Mouse (Mus musculus) forebrain, embryonic 16.5 days (tissue): ENCODE results near the gene Il4ra. TPM values are rescaled to one million over a fixed set of nuclear protein-coding genes. Genes with fewer than 3 reads are reported as not detected.

Experiments used
- ATAC-seq: fragments of 200-750 bp; cut with Nextera tagmentation; 2 replicates; pipeline ENCODE4 v1.8.0; 2017; ENCODE audit warnings: mild to moderate bottlenecking, moderate library complexity
- H3K27ac ChIP-seq: fragments of 300-500 bp; sonication (generic); 2 replicates; pipeline ENCODE4 v1.5.1; 2014; ENCODE audit warnings: low read length, control low read depth
- H3K27me3 ChIP-seq: fragments of 300-500 bp; sonication (generic); replicated peaks from 2 replicates; pipeline ENCODE4 v1.6.1; 2014; ENCODE audit warnings: low read length; ENCODE audit not compliant: control insufficient read depth, insufficient read depth
- H3K36me3 ChIP-seq: fragments of 300-500 bp; sonication (generic); 2 replicates; pipeline ENCODE4 v1.6.1; 2014; ENCODE audit not compliant: control insufficient read depth, insufficient read depth
- H3K4me1 ChIP-seq: fragments of 300-500 bp; sonication (generic); replicated peaks from 2 replicates; pipeline ENCODE4 v1.6.1; 2014; ENCODE audit warnings: low read length; ENCODE audit not compliant: control insufficient read depth, insufficient read depth
- H3K4me2 ChIP-seq: fragments of 300-500 bp; sonication (generic); 2 replicates; pipeline ENCODE4 v1.6.1; 2014; ENCODE audit warnings: mild to moderate bottlenecking, low read length, control low read depth
- H3K4me3 ChIP-seq: fragments of 300-500 bp; sonication (generic); replicated peaks from 2 replicates; pipeline ENCODE4 v1.5.1; 2014; ENCODE audit warnings: mild to moderate bottlenecking, low read length, control low read depth
- H3K9ac ChIP-seq: fragments of 300-500 bp; sonication (generic); replicated peaks from 2 replicates; pipeline ENCODE4 v1.6.1; 2014; ENCODE audit warnings: low read depth, low read length, control low read depth
- H3K9me3 ChIP-seq: fragments of 300-500 bp; sonication (generic); 2 replicates; pipeline ENCODE4 v1.6.1; 2016; ENCODE audit warnings: low read length; ENCODE audit not compliant: control insufficient read depth
- WGBS: fragments of 180-500 bp; shearing (Covaris S2); extraction: QIAGEN DNeasy Blood & Tissue Kit; methylation state at CpG from one replicate; pipeline ENCODE4 v1.1.7; 2014; 5-methylcytosine and 5-hydroxymethylcytosine counted together
- polyA plus RNA-seq: library from polyadenylated mRNA; unstranded; fragments of >200 nt; fragmentation: Nextera tagmentation; extraction: Ambion mirVana; gene quantifications from 2 replicates; pipeline ENCODE4 v1.2.1, GENCODE M21; 2015

Gene Il4ra
- polyA plus RNA-seq, 1 experiment from 2014 or later, result 2.5 TPM

- 76% methylated on average over 3 of the region's 3 CpGs for WGBS
- no peak overlapping the region for H3K27ac ChIP-seq
- no peak for ATAC-seq
- no peaks in the 10 kb centered on the region for H3K9me3 ChIP-seq
- H3K4me1 ChIP-seq, result no peaks in the 10 kb centered on the region
- H3K4me3 ChIP-seq, result no peak overlapping the region
- H3K27me3 ChIP-seq, result no peaks in the 10 kb centered on the region
- no peak overlapping the region for H3K4me2 ChIP-seq
- no peaks in the 10 kb centered on the region for H3K36me3 ChIP-seq
- no peak overlapping the region for H3K9ac ChIP-seq
Measured at GRCm38 (mm10) chr7:125543497-125543896, 8.4 kb upstream of the Il4ra start.

GRCm38 (mm10) chr7:125545331-125545730 is 6.6 kb upstream of the Il4ra start:
- Histone ChIP-seq H3K9me3 (no peaks in the 10 kb centered on the region), H3K27me3 (peaks cover 1% of the 10 kb centered on the region), H3K27ac (no peak overlapping the region), H3K4me2 (no peak overlapping the region), H3K4me1 (no peaks in the 10 kb centered on the region), H3K4me3 (no peak overlapping the region), H3K9ac (no peak overlapping the region), H3K36me3 (no peaks in the 10 kb centered on the region)
- 93% methylated on average over 7 of the region's 7 CpGs for WGBS
- ATAC-seq, result no peak

- no peak overlapping the region for H3K4me3 ChIP-seq
- H3K36me3 ChIP-seq, result no peaks in the 10 kb centered on the region
- H3K27me3 ChIP-seq, result peaks cover 10% of the 10 kb centered on the region
- 83% methylated on average over 6 of the region's 6 CpGs for WGBS
- H3K4me2 ChIP-seq, result no peak overlapping the region
- no peak overlapping the region for H3K9ac ChIP-seq
- H3K27ac ChIP-seq, result no peak overlapping the region
- peaks cover 4% of the 10 kb centered on the region for H3K4me1 ChIP-seq
- H3K9me3 ChIP-seq, result no peaks in the 10 kb centered on the region
- ATAC-seq, result no peak
Measured at GRCm38 (mm10) chr7:125546727-125547126, 5.2 kb upstream of the Il4ra start.

GRCm38 (mm10) chr7:125549916-125550315 is 2.0 kb upstream of the Il4ra start:
- Histone ChIP-seq H3K27me3 (peaks cover 15% of the 10 kb centered on the region), H3K4me2 (no peak overlapping the region), H3K9ac (no peak overlapping the region), H3K9me3 (no peaks in the 10 kb centered on the region), H3K4me1 (peaks cover 13% of the 10 kb centered on the region), H3K4me3 (no peak overlapping the region), H3K36me3 (no peaks in the 10 kb centered on the region), H3K27ac (no peak overlapping the region)
- no peak for ATAC-seq
- WGBS, result 79% methylated on average over 8 of the region's 8 CpGs

GRCm38 (mm10) chr7:125550881-125551381 is 989 bp upstream of the Il4ra start:
- Histone ChIP-seq H3K4me3 (no peak overlapping the region), H3K27ac (no peak overlapping the region), H3K9ac (no peak overlapping the region), H3K4me1 (peaks cover 13% of the 10 kb centered on the region), H3K9me3 (no peaks in the 10 kb centered on the region), H3K27me3 (peaks cover 15% of the 10 kb centered on the region), H3K36me3 (no peaks in the 10 kb centered on the region), H3K4me2 (no peak overlapping the region)
- no peak for ATAC-seq
- 79% methylated on average over 6 of the region's 6 CpGs for WGBS

- Histone ChIP-seq H3K9me3 (no peaks in the 10 kb centered on the region), H3K4me1 (peaks cover 13% of the 10 kb centered on the region), H3K27me3 (peaks cover 15% of the 10 kb centered on the region), H3K27ac (no peak overlapping the region), H3K4me2 (peak overlapping the region; percentile 95), H3K9ac (no peak overlapping the region), H3K36me3 (no peaks in the 10 kb centered on the region), H3K4me3 (no peak overlapping the region)
- no peak for ATAC-seq
- WGBS, result 73% methylated on average over 11 of the region's 11 CpGs
Measured at GRCm38 (mm10) chr7:125552851-125553555, 1.1 kb downstream of the Il4ra start.

GRCm38 (mm10) chr7:125553653-125554428 is 1.9 kb downstream of the Il4ra start:
- WGBS, result 85% methylated on average over 13 of the region's 13 CpGs
- H3K9ac ChIP-seq, result no peak overlapping the region
- H3K4me2 ChIP-seq, result no peak overlapping the region
- no peak overlapping the region for H3K27ac ChIP-seq
- H3K27me3 ChIP-seq, result peaks cover 15% of the 10 kb centered on the region
- peaks cover 13% of the 10 kb centered on the region for H3K4me1 ChIP-seq
- no peaks in the 10 kb centered on the region for H3K9me3 ChIP-seq
- H3K4me3 ChIP-seq, result no peak overlapping the region
- ATAC-seq, result no peak
- H3K36me3 ChIP-seq, result no peaks in the 10 kb centered on the region

- WGBS, result 91% methylated on average over 9 of the region's 9 CpGs
- no peak for ATAC-seq
- no peak overlapping the region for H3K4me3 ChIP-seq
Measured at GRCm38 (mm10) chr7:125554456-125555114, 2.7 kb downstream of the Il4ra start.

GRCm38 (mm10) chr7:125555351-125555872 is 3.5 kb downstream of the Il4ra start:
- no peaks in the 10 kb centered on the region for H3K9me3 ChIP-seq
- no peaks in the 10 kb centered on the region for H3K36me3 ChIP-seq
- ATAC-seq, result no peak
- no peak overlapping the region for H3K27ac ChIP-seq
- H3K27me3 ChIP-seq, result peaks cover 13% of the 10 kb centered on the region
- H3K4me2 ChIP-seq, result no peak overlapping the region
- no peak overlapping the region for H3K9ac ChIP-seq
- H3K4me3 ChIP-seq, result no peak overlapping the region
- WGBS, result 84% methylated on average over 7 of the region's 7 CpGs
- H3K4me1 ChIP-seq, result peaks cover 13% of the 10 kb centered on the region

More at GRCm38 (mm10) chr7:125554456-125555114, 2.7 kb downstream of the Il4ra start:
- Histone ChIP-seq H3K9me3 (no peaks in the 10 kb centered on the region), H3K27me3 (peaks cover 15% of the 10 kb centered on the region), H3K27ac (no peak overlapping the region), H3K4me2 (no peak overlapping the region), H3K4me1 (peaks cover 13% of the 10 kb centered on the region), H3K9ac (no peak overlapping the region), H3K36me3 (no peaks in the 10 kb centered on the region)
